Mouse (Mus musculus): ENCODE results near the gene Dennd1a. TPM values are rescaled to one million over a fixed set of nuclear protein-coding genes. Genes with fewer than 3 reads are reported as not detected.

Dennd1a gene
- total RNA-seq, 2 experiments from 2014 or later, result 29.9 to 35.4 TPM

DNA sequence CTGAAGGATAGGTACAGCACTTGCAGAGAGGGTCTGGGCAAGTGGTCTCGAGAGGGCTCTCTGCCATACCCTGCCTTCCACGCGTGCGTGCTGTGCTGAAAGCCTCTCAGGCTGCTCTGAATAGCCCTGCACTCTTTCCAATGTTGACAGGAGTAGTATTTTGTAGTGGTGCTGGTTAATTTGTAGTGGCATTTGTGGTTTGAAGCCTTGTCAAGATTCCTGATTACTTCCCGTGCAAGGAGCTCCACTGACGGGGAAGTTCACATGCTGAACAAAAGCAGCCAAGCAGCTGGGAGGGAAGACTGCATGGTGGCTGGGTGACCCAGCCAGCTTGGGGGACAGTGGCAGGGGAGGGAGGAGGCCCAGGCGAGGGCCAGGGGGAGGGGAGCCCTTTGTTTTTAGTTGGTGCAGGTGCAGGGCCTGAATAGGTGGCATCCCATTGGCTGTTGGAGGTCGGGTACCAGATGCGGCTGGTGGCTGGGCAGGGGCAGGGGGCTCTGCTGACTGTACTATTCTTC lies 457.4 kb downstream of the Dennd1a start:
- no peak for DNase-seq (ENCODE audit: low spot score in 2 of 2)

DNA sequence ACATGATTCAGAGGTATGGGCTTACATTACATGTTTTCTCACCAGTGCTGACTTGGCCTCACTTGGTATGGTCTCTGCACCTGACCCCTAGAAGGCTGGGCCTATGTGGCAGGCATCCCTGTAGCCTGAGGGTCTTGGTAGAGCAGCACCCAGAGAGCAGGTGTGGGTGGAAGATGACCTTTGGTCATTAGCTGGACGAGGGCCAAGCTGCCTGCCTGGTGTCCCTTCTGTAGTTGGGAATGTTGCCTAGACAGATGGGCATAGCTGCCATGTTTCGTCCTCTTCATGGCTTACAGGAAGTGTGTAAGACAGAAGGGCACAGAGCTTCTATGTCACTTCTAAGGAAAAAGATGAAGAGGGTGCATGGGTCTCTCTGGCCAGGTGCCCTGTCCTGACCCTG lies 463.4 kb downstream of the Dennd1a start:
- DNase-seq (ENCODE audit: low spot score in 2 of 2), result no peak

DNA sequence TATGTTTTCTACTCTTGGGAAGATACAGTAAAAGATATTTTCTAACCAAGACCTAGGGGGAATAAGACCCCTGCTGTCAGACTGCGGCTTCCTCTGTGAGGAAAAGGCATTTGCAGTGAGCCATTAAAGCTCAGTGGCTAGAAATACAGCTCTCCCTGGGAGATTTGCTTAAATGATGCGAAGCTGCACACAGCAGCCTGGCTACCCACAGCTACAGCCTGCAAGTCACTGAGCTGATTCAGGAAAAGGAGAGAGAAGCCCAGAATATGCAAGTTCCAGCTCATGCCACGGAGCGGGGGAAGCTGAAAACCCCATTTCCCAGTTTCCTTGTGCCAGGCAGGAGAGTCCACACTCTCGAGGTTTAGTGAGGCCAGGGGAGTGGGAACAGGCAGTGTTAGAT lies 465.1 kb downstream of the Dennd1a start:
- no peak for DNase-seq (ENCODE audit: low spot score in 2 of 2)

DNA sequence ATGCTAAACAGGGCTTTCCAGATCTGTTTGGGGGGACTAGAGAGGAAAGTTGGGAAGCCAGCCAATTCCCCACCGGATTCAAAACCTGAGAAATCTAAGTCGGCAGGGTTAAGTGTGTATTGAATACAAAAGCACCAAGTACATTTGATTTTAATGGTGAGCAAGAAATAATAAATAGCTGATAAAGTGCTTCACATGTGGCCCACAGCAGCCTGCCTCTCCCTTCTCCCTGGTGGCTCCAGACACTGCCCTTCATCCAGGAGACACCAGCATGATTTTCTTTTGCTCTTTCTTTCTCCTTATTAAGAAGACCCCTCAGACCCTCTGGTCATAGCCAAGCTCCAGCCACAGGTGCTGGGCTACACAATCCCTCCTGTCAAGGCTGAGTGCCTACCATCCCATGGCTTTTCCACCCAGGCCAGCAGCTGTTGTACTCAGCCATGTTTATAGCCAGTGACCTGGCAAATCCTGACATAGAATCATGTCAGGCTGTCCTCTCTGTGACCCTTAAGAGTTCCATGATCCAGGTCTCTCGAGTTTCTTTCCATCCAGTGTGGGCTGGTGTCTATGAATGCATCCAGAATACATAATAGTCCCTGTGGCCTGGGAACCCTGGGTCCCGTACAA lies 467.6 kb downstream of the Dennd1a start:
- DNase-seq (ENCODE audit: low spot score in 2 of 2), result no peak

DNA sequence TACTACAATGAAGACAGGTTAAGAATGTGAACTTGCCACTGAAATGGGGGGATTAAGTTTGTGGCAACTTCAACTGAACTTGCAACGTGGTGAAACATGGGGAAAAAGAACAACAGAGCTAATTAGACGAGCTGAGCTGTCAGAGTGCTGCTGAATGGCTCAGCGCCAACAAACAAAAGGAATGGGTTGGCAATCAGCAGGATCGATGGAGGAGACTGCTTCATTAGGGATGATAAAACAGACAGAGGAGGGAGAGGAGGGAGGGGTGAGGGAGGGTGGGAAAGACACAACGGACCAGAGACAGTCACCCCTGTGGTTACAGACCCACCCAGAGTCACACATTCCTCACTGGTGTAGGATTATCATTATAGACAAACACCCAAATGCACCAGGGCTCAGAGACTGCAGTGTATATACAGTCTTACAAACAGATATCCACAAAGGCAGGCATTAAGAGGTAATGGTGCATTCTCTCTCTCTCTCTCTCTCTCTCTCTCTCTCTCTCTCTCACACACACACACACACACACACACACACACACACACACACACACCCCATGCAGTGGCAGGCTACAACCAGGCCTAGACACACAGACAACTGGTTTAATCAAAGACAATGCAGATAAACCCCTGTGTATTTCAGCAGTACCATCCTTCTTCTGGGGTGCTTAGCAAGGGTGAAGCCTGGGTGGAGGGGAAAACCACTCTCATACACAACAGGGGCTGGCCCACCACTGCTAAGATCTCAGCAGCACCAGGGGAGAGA lies 468.2 kb downstream of the Dennd1a start:
- DNase-seq (ENCODE audit: low spot score in 2 of 2), result no peak

DNA sequence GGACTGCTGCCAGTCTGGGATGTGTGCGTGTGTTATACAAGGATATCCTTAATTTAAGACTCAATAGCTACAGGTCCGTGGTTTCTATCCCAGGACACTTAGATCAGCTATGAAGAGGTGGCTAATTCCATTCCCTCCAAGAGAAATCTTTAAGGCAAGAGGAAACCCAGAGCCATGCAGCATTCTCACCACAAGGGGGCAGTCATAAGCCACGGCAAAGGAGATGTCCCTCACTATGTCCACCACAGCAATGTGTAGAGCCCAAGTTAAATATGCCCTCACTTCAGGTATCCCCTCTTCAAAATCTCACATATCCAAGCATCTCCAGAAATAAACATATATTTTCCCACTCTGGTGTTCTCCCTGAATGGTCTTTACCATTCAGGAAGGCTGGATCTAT lies 471.5 kb downstream of the Dennd1a start:
- DNase-seq (ENCODE audit: low spot score in 2 of 2), result peak; percentile 50 to 57

DNA sequence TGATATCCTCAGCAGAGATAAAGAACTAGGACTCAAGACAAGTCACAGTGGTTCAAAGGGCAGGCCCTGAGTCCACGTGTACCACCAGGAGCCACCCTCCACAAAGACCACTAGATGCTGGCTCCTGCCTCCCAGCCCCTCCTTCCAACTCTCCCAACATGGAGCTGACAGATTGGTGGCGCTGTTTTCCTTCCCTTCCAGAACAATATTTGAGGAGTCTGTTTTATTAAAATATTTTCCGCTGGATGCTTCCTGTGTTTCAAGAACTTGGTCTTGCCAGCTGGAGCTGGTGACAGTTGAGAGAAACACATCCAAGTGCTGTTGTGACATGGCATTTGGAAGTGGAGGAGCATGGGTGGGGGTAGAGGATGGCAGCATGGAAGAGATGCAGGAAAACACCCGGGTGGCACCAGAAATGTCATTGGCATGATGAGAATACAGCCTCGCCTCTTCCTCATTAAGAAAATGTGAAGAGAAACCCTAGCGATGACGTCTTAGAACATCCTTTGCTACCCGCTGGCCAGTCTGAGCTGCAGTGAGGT lies 472.3 kb downstream of the Dennd1a start:
- DNase-seq (ENCODE audit: low spot score in 2 of 2), result no peak

DNA sequence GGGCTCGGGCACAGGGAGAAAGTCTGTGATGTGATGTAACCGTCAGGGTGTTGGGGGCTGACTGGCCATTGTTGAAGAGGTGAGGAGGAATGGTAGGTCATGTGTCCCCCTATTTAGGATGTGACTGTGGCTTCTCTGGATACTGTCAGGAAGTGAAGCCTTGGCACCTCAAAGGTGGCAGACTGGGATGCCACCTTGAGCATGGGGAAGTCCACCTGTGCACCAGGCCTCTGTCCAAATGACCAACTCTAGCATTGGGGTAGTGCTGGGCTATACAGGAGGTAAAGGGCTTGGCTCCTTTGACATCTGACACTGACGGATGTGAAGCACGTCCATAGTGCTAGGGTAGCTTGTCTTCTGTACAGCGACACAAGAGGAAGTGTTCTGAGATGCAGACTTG lies 474.8 kb downstream of the Dennd1a start:
- no peak for DNase-seq (ENCODE audit: low spot score in 2 of 2)

DNA sequence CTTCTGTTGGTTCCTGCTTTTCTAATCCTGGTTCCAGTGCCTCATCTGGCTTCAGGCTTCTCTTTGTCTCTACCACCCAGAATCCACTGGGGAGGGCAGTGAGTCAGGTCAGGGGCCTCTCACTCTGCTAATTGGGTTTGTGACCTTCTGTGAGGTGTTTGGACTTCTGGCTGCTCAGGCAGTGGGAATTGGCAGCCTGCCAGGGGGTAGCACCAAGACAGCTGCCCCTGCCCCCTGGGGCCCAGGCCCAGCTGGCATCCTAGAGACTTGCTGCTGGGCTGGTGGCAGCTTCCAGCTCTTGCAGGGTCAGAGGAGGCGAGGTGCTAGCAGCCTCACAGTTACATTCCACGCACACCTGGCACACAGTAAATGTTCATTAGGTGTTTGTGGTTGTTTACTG lies 475.5 kb downstream of the Dennd1a start:
- no peak for DNase-seq (ENCODE audit: low spot score in 2 of 2)

DNA sequence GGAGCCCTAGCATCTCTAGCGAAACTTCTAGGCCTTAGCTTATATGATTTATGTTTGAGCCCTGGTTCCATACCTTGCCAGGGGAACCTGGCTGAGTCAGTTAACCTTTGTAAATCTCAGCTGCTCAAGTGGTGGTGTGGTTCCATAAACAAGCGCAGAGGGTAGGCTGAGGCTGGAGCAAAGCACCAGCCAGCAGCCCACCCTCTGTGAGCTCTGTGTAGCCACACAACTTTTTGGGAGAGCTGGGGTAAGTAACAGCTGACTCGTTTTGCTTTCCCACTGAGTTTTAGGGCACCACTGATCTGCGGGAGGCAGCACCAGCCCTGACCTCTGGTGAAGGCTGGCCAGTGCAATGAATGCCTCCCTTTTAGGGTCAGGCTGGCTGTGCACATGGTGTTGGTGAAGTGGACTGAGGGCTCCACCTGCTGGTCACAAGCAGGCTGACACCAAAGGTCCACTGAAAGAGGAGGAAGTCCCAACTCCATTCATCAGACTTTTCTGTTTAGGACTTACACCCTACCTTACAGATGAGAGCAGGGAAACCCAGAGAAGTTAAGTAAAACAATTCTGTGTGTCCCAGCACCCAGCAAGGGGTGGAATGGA lies 484.5 kb downstream of the Dennd1a start:
- DNase-seq (ENCODE audit: low spot score in 2 of 2), result peak in 1 of 2 experiments; percentile 38

DNA sequence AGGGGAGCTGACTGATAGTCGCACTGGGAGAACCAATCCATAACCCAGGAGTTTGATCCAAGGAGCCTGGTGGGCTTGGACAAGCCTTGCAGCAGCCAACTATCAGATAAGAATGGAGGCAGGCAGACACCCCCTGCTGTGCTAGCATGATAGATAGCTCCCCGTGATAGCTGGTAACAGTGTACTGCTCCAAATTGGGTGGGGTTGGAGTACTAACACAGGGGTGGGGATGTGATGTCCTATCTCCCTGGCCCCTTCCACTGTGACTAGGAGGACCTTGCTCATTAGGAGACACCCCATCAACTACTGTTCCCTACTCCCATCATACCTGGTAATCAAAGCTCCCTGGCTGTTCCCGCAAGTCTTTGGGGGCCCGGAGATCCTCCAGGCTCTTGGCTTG lies 485.5 kb downstream of the Dennd1a start:
- no peak for DNase-seq (ENCODE audit: low spot score in 2 of 2)

DNA sequence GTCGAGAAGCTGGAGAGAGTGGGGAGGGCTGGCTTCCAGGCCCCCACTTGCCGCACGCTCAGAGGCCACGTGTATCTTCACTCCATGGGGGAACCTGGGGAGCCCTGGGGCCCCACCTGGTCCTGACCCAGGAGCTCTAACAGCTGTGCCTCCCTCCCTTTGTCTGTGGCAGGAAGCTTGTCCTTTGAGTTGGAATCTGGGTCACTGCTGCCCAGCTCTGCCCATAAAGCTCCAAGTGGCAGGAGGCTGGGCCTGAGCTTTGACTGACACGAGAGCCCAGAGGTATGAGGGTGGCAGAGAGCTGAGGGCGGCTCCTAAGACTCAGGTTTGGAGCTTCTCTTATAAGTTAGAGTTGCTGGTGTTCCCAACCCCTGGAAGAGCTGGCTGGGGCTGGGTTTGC lies 488.1 kb downstream of the Dennd1a start:
- DNase-seq (ENCODE audit: low spot score in 2 of 2), result no peak

DNA sequence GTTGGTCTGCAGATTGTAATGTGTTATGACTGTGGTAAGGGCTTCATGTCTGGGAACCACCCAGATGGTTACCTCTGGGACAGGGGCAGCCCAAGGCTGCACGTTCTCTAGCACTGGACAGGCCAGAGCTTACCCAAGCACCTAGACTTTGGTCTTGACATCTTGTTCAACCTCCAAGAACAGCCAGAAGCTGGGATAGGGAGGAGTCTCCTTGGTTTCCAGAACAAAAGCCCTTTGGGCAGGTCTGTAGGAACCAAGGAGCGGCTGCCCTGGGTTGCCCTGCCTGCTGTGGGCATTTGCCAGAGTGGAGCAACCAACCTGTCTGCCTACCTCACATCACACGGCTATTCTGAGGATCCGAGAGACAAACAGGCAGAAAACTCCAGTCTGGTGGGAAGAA lies 490.1 kb downstream of the Dennd1a start:
- DNase-seq (ENCODE audit: low spot score in 2 of 2), result no peak

DNA sequence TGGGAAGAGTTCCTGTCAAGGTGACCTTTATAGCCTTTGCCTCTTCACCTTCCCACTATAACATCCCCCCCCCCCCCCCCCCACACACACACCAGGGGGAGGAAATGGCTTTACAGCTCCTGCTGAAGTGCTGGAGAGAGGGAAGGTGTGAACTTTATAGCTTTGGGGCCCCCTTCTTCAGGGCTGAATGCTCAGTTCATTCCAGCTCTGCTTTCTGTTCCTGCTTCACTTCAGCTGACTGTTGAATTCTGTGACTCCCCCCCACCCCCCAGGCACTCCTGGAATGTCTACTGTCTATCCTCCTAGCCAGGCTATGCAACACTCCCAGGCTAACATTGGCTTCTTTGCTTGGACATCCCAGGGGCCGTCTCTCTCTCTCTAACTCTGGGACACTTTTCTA lies 491.2 kb downstream of the Dennd1a start:
- no peak for DNase-seq (ENCODE audit: low spot score in 2 of 2)

DNA sequence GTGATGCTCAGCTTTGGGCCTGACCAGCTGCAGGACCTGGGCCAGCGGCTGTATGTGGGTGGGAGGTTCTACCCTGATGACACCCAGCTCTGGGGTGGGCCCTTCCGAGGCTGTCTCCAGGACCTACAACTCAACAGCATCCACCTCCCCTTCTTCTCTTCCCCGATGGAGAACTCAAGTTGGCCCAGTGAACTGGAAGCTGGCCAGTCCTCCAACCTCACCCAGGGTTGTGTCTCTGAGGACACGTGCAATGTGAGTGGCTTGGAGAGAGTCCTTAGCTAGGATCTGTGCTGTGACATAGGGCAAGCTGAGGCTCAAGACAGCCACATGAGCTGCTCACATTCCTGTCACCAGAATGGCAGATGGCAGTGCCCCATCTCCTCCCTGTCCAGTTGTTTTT lies 495.9 kb downstream of the Dennd1a start:
- DNase-seq (ENCODE audit: low spot score in 2 of 2), result no peak

DNA sequence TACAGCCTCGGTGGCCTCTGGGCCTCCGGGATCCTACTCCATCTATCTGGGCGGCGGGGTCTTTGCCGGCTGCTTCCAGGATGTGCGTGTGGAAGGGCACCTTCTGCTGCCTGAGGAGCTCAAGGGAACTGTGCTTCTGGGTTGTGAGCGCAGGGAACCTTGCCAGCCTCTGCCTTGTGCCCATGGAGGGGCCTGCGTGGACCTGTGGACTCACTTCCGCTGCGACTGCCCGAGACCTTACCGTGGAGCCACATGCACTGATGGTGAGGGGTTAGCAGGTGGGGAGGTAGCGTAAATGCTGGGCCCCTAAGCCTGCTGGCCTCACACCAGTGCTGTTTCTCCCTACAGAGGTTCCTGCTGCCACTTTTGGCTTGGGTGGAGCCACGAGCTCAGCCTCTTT lies 496.5 kb downstream of the Dennd1a start:
- no peak for DNase-seq (ENCODE audit: low spot score in 2 of 2)

DNA sequence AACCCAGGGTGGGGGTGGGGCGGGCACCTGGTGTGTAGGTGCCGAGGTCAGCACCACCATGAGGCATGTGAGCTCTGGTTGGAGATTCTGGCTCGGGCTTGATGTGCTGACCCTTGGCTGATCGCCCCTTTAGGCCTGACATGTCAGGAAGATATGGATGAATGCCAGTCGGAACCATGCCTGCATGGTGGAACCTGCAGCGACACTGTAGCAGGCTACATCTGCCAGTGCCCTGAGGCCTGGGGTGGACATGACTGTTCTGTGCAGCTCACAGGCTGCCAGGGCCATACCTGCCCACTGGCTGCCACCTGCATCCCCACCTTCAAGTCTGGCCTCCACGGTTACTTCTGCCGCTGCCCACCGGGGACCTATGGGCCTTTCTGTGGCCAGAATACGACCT lies 497.2 kb downstream of the Dennd1a start:
- no peak for DNase-seq (ENCODE audit: low spot score in 2 of 2)

DNA sequence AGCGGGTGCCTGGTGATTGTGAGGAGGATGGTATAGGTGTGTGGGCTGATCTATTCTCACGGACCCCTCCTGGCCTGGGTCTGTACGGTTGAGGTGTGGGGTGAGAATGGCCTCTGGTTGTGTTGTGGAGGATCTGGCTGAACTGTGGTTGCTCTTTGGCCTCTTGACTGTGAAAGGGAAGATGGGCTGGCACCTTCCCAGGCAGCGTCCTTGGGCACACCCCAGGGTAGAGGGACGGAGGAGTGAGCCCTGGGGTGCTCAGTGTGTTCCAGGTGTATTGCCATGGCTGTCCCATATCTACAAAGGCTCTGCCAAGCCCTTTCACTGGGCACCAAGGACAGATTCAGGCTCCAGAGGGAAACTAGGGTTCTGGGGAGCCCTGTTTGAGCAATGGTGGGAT lies 498.2 kb downstream of the Dennd1a start:
- DNase-seq (ENCODE audit: low spot score in 2 of 2), result no peak

DNA sequence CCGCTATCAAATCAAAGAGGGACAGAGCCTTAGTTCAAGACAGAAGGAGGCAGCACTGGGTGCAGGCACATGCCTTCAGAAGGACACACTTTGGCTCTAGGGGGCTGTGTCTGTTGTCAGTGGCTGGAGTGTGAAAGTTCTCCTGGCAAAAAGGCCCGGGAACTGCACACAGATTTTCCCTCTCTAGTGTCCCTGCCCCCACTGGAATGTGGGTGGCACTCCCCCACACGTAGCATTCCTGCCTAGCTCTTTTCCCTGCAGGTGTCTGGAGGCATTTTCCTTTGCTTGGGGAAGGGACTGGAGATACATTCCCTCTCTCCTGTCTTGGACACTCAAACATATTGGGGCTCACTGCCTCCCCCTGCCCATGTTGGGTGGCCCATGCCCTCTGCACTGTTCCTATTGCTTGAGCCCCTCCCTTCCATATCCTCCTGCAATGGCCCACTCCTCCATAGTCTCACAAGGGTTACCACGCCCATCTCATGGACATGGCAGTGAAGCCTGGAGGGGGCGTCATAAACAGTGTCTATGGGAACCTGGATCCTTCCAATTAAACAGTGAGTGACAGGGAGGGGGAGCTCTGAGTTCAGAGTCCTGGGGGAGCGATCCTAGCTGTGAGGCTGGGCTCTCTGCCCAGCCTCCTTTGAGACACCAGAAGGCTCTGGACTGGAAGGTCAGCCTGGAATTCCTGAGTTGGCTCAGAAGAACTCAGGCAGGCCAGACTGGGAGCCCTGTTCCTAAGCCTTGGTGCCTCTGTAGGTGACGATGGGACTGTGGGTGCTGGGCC lies 498.8 kb downstream of the Dennd1a start:
- no peak for DNase-seq (ENCODE audit: low spot score in 2 of 2)

DNA sequence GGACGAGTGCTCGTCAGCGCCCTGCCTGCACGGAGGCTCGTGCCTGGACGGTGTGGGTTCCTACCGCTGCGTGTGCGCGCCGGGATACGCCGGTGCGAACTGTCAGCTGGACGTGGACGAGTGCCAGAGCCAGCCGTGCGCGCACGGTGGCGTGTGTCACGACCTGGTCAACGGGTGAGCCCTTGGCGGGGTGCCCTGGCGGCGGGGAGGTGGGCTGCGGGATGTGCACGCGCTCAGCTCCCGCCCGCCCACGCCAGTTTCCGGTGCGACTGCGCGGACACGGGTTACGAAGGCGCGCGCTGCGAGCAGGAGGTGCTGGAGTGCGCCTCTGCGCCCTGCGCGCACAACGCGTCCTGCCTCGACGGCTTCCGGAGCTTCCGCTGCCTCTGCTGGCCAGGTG lies 500.7 kb downstream of the Dennd1a start:
- DNase-seq (ENCODE audit: low spot score in 2 of 2), result no peak

DNA sequence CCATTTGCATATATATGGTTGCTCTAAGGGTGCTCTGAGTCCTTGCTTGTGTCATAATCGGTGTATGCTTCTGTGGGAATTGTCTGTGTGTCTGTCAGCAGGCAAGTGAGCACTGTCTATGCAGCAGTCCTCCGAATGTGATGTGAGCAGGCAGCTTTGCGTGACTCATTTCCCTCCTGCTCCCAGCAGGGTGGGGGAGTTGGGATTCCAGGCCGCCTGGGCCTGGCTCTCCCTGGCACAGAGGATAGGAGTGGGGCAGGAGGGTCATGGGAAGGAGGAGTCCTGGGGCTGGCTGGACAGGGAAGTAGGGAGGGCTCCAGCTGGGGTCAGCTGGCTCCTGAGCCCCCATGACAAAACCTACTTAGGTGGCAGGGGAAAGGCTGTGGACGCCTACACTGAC lies 502.7 kb downstream of the Dennd1a start:
- no peak for DNase-seq (ENCODE audit: low spot score in 2 of 2)

Measured in adrenal gland, postnatal 4 days (tissue).